Mouse (Mus musculus): ENCODE measurements around the gene Olfr447. TPM values are rescaled to one million over a fixed set of nuclear protein-coding genes. Genes with fewer than 3 reads are reported as not detected.

Olfr447 gene
- not detected for polyA plus RNA-seq (2014; fragmentation: Illumina TruSeq; extraction: RNeasy Lipid Tissue Mini Kit (QIAGEN cat#74804); ENCODE audit: low read depth, low replicate concordance)

GRCm38 (mm10) chr6:42908578-42908977 lies at the start of gene Olfr447:
TSS of gene Olfr447 (plus strand) at chr6:42908878.

DNA sequence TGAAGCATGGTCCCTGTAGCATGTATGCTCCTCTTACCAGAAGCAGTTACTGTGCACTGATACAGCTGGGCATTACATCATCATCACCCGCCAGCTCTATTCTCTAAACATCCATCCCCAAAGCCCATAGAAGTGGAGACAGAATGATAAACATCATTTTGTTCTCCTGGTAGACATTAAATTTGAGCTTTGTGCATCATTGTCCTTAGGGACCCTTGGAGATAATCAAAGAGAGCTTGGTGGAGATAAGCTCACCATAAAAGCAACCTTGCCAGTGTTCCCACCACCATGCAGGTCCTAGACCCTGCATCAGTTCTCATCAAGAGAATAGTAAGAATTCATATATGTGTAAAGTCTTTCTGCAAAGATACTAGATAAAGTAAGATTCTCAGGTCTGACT lies 18.5 kb upstream of the Olfr447 start, which contains the start of gene Olfr448:
Gene Olfr448 (plus strand): TSS at position 301 of the 400 bp plus-strand sequence.

GRCm38 (mm10) chr6:42921077-42921476 lies 12.4 kb downstream of the Olfr447 start, which contains the start of gene Olfr446:
TSS of gene Olfr446 (plus strand) at chr6:42921377.

DNA sequence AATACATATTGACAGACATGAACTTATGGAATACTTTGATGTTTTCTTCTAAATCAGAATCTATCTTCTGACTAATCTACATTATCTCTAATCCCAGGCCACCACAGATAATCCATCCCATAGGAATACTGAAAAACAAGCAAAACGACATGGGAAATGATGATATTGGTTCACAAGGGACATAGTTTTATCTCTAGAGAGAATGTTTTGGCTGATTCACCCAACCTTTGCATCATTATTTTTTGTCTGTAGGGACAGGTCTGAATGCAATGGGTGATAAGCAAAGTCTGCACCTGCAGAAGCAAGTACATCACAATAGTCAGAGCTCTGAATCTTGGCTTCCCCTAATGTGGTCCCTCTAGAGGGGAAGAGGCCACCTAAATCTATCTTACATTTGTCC lies 40.1 kb downstream of the Olfr447 start, which contains the start of gene Olfr444:
Gene Olfr444 (plus strand): TSS at position 301 of the 400 bp plus-strand sequence.

Other genes starting within 250 kb of the Olfr447 start
- gene Tcaf1, start 198.8 kb upstream of the Olfr447 start, polyA plus RNA-seq (2014; fragmentation: Illumina TruSeq; extraction: RNeasy Lipid Tissue Mini Kit (QIAGEN cat#74804); ENCODE audit: low read depth, low replicate concordance): 31.9 TPM
- gene Olfr453, start 169.5 kb upstream of the Olfr447 start, polyA plus RNA-seq (2014; fragmentation: Illumina TruSeq; extraction: RNeasy Lipid Tissue Mini Kit (QIAGEN cat#74804); ENCODE audit: low read depth, low replicate concordance): not detected
- not detected for gene Olfr38, start 152.5 kb upstream of the Olfr447 start, polyA plus RNA-seq (2014; fragmentation: Illumina TruSeq; extraction: RNeasy Lipid Tissue Mini Kit (QIAGEN cat#74804); ENCODE audit: low read depth, low replicate concordance)
- gene Olfr452, start 123.8 kb upstream of the Olfr447 start, polyA plus RNA-seq (2014; fragmentation: Illumina TruSeq; extraction: RNeasy Lipid Tissue Mini Kit (QIAGEN cat#74804); ENCODE audit: low read depth, low replicate concordance): not detected
- not detected for gene Olfr450, start 96.9 kb upstream of the Olfr447 start, polyA plus RNA-seq (2014; fragmentation: Illumina TruSeq; extraction: RNeasy Lipid Tissue Mini Kit (QIAGEN cat#74804); ENCODE audit: low read depth, low replicate concordance)
- gene Olfr449, start 74.5 kb upstream of the Olfr447 start, polyA plus RNA-seq (2014; fragmentation: Illumina TruSeq; extraction: RNeasy Lipid Tissue Mini Kit (QIAGEN cat#74804); ENCODE audit: low read depth, low replicate concordance): not detected
- gene Olfr448, start 18.4 kb upstream of the Olfr447 start, polyA plus RNA-seq (2014; fragmentation: Illumina TruSeq; extraction: RNeasy Lipid Tissue Mini Kit (QIAGEN cat#74804); ENCODE audit: low read depth, low replicate concordance): not detected
- gene Olfr446, start 12.5 kb downstream of the Olfr447 start, polyA plus RNA-seq (2014; fragmentation: Illumina TruSeq; extraction: RNeasy Lipid Tissue Mini Kit (QIAGEN cat#74804); ENCODE audit: low read depth, low replicate concordance): not detected
- gene Olfr444, start 40.2 kb downstream of the Olfr447 start, polyA plus RNA-seq (2014; fragmentation: Illumina TruSeq; extraction: RNeasy Lipid Tissue Mini Kit (QIAGEN cat#74804); ENCODE audit: low read depth, low replicate concordance): not detected
- gene Olfr441, start 197.5 kb downstream of the Olfr447 start, polyA plus RNA-seq (2014; fragmentation: Illumina TruSeq; extraction: RNeasy Lipid Tissue Mini Kit (QIAGEN cat#74804); ENCODE audit: low read depth, low replicate concordance): not detected
- not detected for gene Olfr237-ps1, start 237.7 kb downstream of the Olfr447 start, polyA plus RNA-seq (2014; fragmentation: Illumina TruSeq; extraction: RNeasy Lipid Tissue Mini Kit (QIAGEN cat#74804); ENCODE audit: low read depth, low replicate concordance)

Measured in sigmoid colon, adult 10 weeks (tissue).